ENCODE assay signal across 8 mouse cellular contexts in the genomic region with DNA sequence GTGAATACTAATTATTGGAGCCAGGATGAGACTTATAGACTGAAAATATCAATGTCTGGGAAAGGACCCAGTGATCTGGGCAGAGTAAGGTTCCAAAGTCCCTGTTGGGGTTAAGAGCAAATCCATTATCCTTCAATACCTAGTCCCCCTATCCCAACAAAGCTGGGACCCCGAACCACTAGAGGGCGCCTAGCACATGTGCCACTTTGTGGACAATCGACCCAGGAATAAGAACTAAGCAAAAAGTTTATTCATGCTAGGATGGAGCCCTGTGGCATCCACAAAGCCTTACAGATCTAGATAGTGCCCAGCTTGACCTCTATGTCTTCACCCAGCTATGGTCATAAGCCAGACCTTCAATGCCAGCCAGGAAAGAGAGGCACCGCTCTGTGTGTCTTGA. TPM values are rescaled to one million over a fixed set of nuclear protein-coding genes. Genes with fewer than 3 reads are reported as not detected.
DNase-seq lines count a peak whose midpoint lies in the region; ATAC-seq and TF ChIP-seq lines count a peak whose summit lies in the region.

No protein-coding gene starts in this region.

- TF ChIP-seq POLR2A in kidney, adult 2 months (IDR thresholded peaks at IDR 0.05; ENCODE audit: low read depth, low read length): no peak
- no peak for TF ChIP-seq POLR2A in limb, embryonic 14.5 days (IDR thresholded peaks at IDR 0.05; ENCODE audit: borderline replicate concordance, extremely low read depth, insufficient read depth, insufficient read length)

- no peaks in the 10 kb centered on the region for H3K36me3 ChIP-seq in hindbrain, embryonic 10.5 days
- H3K36me3 ChIP-seq in hindbrain, embryonic 13.5 days: no peaks in the 10 kb centered on the region
- H3K36me3 ChIP-seq in kidney, adult 2 months (ENCODE audit: control insufficient read depth, insufficient read depth, low read length): no peaks in the 10 kb centered on the region
- no peaks in the 10 kb centered on the region for H3K36me3 ChIP-seq in limb, embryonic 14.5 days (ENCODE audit: control insufficient read depth, insufficient read depth, low read length)
- no peaks in the 10 kb centered on the region for H3K36me3 ChIP-seq in midbrain, postnatal 0 days (ENCODE audit: insufficient read depth, low read length)
- no peaks in the 10 kb centered on the region for H3K36me3 ChIP-seq in splenic B cell, adult 2 months (ENCODE audit: control insufficient read depth, insufficient read depth, low read length, poor library complexity, severe bottlenecking)

- H3K9me3 ChIP-seq in hindbrain, embryonic 10.5 days: no peaks in the 10 kb centered on the region
- no peaks in the 10 kb centered on the region for H3K9me3 ChIP-seq in hindbrain, embryonic 13.5 days
- H3K9me3 ChIP-seq in limb, embryonic 14.5 days (ENCODE audit: control insufficient read depth, low read length): no peaks in the 10 kb centered on the region
- H3K9me3 ChIP-seq in midbrain, postnatal 0 days (ENCODE audit: low read length): no peaks in the 10 kb centered on the region

- H3K4me1 ChIP-seq in hindbrain, embryonic 10.5 days (replicated peaks): peaks cover 18% of the 10 kb centered on the region
- H3K4me1 ChIP-seq in hindbrain, embryonic 13.5 days (replicated peaks): peaks cover 8% of the 10 kb centered on the region
- no peaks in the 10 kb centered on the region; the same call in 1 of the 2 replicates for H3K4me1 ChIP-seq in kidney, adult 2 months (ENCODE audit: control insufficient read depth, insufficient read depth, low read length)
- peaks cover 10% of the 10 kb centered on the region for H3K4me1 ChIP-seq in limb, embryonic 14.5 days (ENCODE audit: control insufficient read depth, insufficient read depth, low read length)
- H3K4me1 ChIP-seq in midbrain, postnatal 0 days (ENCODE audit: insufficient read depth, low read length): peaks cover 4% of the 10 kb centered on the region; the same call in 1 of the 2 replicates

- peak overlapping the region; percentile 46; the same call in 1 of the 2 replicates for H3K27ac ChIP-seq in hindbrain, embryonic 10.5 days
- H3K27ac ChIP-seq in hindbrain, embryonic 13.5 days: no peak overlapping the region
- H3K27ac ChIP-seq in kidney, adult 2 months (ENCODE audit: insufficient read depth, low read depth, low read length): no peak overlapping the region
- 0 out of 2 replicates have a peak overlapping the region, but pooled peaks have one; percentile 19 for H3K27ac ChIP-seq in limb, embryonic 14.5 days (replicated peaks; ENCODE audit: low read depth, low read length)
- H3K27ac ChIP-seq in midbrain, postnatal 0 days (ENCODE audit: low read depth, low read length): no peak overlapping the region

- no peaks in the 10 kb centered on the region for H3K27me3 ChIP-seq in hindbrain, embryonic 10.5 days (ENCODE audit: insufficient read depth, poor library complexity, severe bottlenecking)
- H3K27me3 ChIP-seq in hindbrain, embryonic 13.5 days: 0 out of 2 replicates have a peak, but pooled peaks cover 4% of the 10 kb centered on the region
- H3K27me3 ChIP-seq in kidney, adult 2 months (replicated peaks; ENCODE audit: control insufficient read depth, insufficient read depth, low read length): no peaks in the 10 kb centered on the region
- no peaks in the 10 kb centered on the region for H3K27me3 ChIP-seq in limb, embryonic 14.5 days (ENCODE audit: control insufficient read depth, insufficient read depth, low read length)
- no peaks in the 10 kb centered on the region for H3K27me3 ChIP-seq in midbrain, postnatal 0 days (ENCODE audit: insufficient read depth, low read length)
- H3K27me3 ChIP-seq in splenic B cell, adult 2 months (ENCODE audit: control insufficient read depth, insufficient read depth, low read length, poor library complexity, severe bottlenecking): no peaks in the 10 kb centered on the region

- no peak overlapping the region for H3K9ac ChIP-seq in hindbrain, embryonic 13.5 days
- H3K9ac ChIP-seq in limb, embryonic 14.5 days (ENCODE audit: low read depth, low read length, severe bottlenecking): no peak overlapping the region
- no peak overlapping the region for H3K9ac ChIP-seq in midbrain, postnatal 0 days (replicated peaks; ENCODE audit: low read length, poor library complexity, severe bottlenecking)

- no peak for ATAC-seq in hindbrain, embryonic 13.5 days (ENCODE audit: low FRiP score)
- ATAC-seq in limb, embryonic 14.5 days (ENCODE audit: low FRiP score, low read depth): no peak; the same call in 1 of the 2 replicates
- ATAC-seq in midbrain, postnatal 0 days (ENCODE audit: low FRiP score): no peak

- DNase-seq in hindbrain, embryonic 10.5 days (ENCODE audit: low spot score): peak; percentile 88
- peak; percentile 77 for DNase-seq in cerebellum, postnatal 36 days
- peak; percentile 88 for DNase-seq in gastrocnemius, postnatal 14 days
- peak; percentile 87 for DNase-seq in kidney, adult 2 months
- DNase-seq in limb, embryonic 14.5 days (ENCODE audit: low spot score): peak; percentile 91
- DNase-seq in midbrain, postnatal 0 days (ENCODE audit: low spot score): peak; percentile 81
- peak; percentile 84 for DNase-seq in splenic B cell, adult 2 months (ENCODE audit: low read depth, low spot score)

- WGBS in hindbrain, embryonic 10.5 days: 19% methylated on average over 4 of the region's 4 CpGs
- 14% methylated on average over 4 of the region's 4 CpGs for WGBS in hindbrain, embryonic 13.5 days
- WGBS in kidney, adult 2 months: 11% methylated on average over 4 of the region's 4 CpGs
- 24% methylated on average over 4 of the region's 4 CpGs for WGBS in limb, embryonic 14.5 days
- WGBS in midbrain, postnatal 0 days: 18% methylated on average over 4 of the region's 4 CpGs

- no peak overlapping the region for H3K4me3 ChIP-seq in hindbrain, embryonic 10.5 days
- H3K4me3 ChIP-seq in hindbrain, embryonic 13.5 days: no peak overlapping the region
- no peak overlapping the region for H3K4me3 ChIP-seq in kidney, adult 2 months (ENCODE audit: insufficient read depth, low read depth, low read length)
- H3K4me3 ChIP-seq in limb, embryonic 14.5 days (replicated peaks; ENCODE audit: low read length): no peak overlapping the region
- H3K4me3 ChIP-seq in midbrain, postnatal 0 days (ENCODE audit: low read depth, low read length): no peak overlapping the region

- H3K4me2 ChIP-seq in hindbrain, embryonic 13.5 days: no peak overlapping the region
- H3K4me2 ChIP-seq in limb, embryonic 14.5 days (replicated peaks; ENCODE audit: low read depth, low read length, severe bottlenecking): no peak overlapping the region
- H3K4me2 ChIP-seq in midbrain, postnatal 0 days (ENCODE audit: low read depth, low read length, poor library complexity, severe bottlenecking): no peak overlapping the region

- peak; percentile 94 for TF ChIP-seq CTCF in kidney, adult 2 months (conservative IDR thresholded peaks at IDR 0.05; ENCODE audit: insufficient read depth, insufficient read length, low read depth, low read length)
- TF ChIP-seq CTCF in midbrain, postnatal 0 days (IDR thresholded peaks at IDR 0.05): peak; percentile 82

- intact Hi-C loops in gastrocnemius, postnatal 14 days (cut with DNase I; ENCODE audit: low total_unique reads): loop anchor here (2.0 to 10.0 kb wide), 2 partner anchors 39 to 97 kb away; no protein-coding TSS in a partner anchor

RNA-seq across cellular contexts. Expression of a gene that starts 8.3 kb away (rescaled TPM):
- 21.3 and 27.5 TPM in 2 replicates for polyA plus RNA-seq in hindbrain, embryonic 10.5 days (2016; fragmentation: Nextera tagmentation; extraction: Ambion mirVana)
- 9.6 and 10.0 TPM in 2 replicates for polyA plus RNA-seq in hindbrain, embryonic 13.5 days (2015; fragmentation: Nextera tagmentation; extraction: Ambion mirVana)
- total RNA-seq in gastrocnemius, postnatal 14 days (2021): 1 to 10 TPM; 4.1 to 4.4 TPM
- polyA plus RNA-seq in kidney, adult 2 months (2012; rRNA removed): 4.5 and 5.1 TPM in 2 replicates
- 29.9 and 31.5 TPM in 2 replicates for polyA plus RNA-seq in limb, embryonic 14.5 days (2012; rRNA removed)
- polyA plus RNA-seq in limb, embryonic 14.5 days (2014; fragmentation: Nextera tagmentation; extraction: Ambion mirVana): 19.6 and 22.8 TPM in 2 replicates
- total RNA-seq in midbrain, postnatal 0 days (2014; rRNA removed): 6.7 and 6.8 TPM in 2 replicates
- polyA plus RNA-seq in midbrain, postnatal 0 days (2015; fragmentation: Nextera tagmentation; extraction: Ambion mirVana): 5.2 and 5.9 TPM in 2 replicates

RNA-seq across cellular contexts. Expression of a gene that starts 26.3 kb away (rescaled TPM):
- polyA plus RNA-seq in hindbrain, embryonic 10.5 days (2016; fragmentation: Nextera tagmentation; extraction: Ambion mirVana): 22.8 and 23.4 TPM in 2 replicates
- 24.6 and 27.0 TPM in 2 replicates for polyA plus RNA-seq in hindbrain, embryonic 13.5 days (2015; fragmentation: Nextera tagmentation; extraction: Ambion mirVana)
- total RNA-seq in gastrocnemius, postnatal 14 days (2021): 1,000 to 10,000 TPM; 1,512 to 1,606 TPM
- polyA plus RNA-seq in kidney, adult 2 months (2012; rRNA removed): 3.1 and 6.9 TPM in 2 replicates
- 40.7 and 44.2 TPM in 2 replicates for polyA plus RNA-seq in limb, embryonic 14.5 days (2012; rRNA removed)
- 47.3 and 53.7 TPM in 2 replicates for polyA plus RNA-seq in limb, embryonic 14.5 days (2014; fragmentation: Nextera tagmentation; extraction: Ambion mirVana)
- total RNA-seq in midbrain, postnatal 0 days (2014; rRNA removed): 34.4 and 59.9 TPM in 2 replicates
- 11.3 and 11.6 TPM in 2 replicates for polyA plus RNA-seq in midbrain, postnatal 0 days (2015; fragmentation: Nextera tagmentation; extraction: Ambion mirVana)

RNA-seq across cellular contexts. Expression of a gene that starts 26.6 kb away (rescaled TPM):
- polyA plus RNA-seq in hindbrain, embryonic 10.5 days (2016; fragmentation: Nextera tagmentation; extraction: Ambion mirVana): 27.3 and 27.9 TPM in 2 replicates
- 21.8 and 22.5 TPM in 2 replicates for polyA plus RNA-seq in hindbrain, embryonic 13.5 days (2015; fragmentation: Nextera tagmentation; extraction: Ambion mirVana)
- 10 to 100 TPM; 11.8 to 15.2 TPM for total RNA-seq in gastrocnemius, postnatal 14 days (2021)
- polyA plus RNA-seq in kidney, adult 2 months (2012; rRNA removed): 210 and 226 TPM in 2 replicates
- 83.8 and 110 TPM in 2 replicates for polyA plus RNA-seq in limb, embryonic 14.5 days (2012; rRNA removed)
- polyA plus RNA-seq in limb, embryonic 14.5 days (2014; fragmentation: Nextera tagmentation; extraction: Ambion mirVana): 45.9 and 53.3 TPM in 2 replicates
- total RNA-seq in midbrain, postnatal 0 days (2014; rRNA removed): 20.0 and 20.6 TPM in 2 replicates
- 10.8 and 12.0 TPM in 2 replicates for polyA plus RNA-seq in midbrain, postnatal 0 days (2015; fragmentation: Nextera tagmentation; extraction: Ambion mirVana)

RNA-seq across cellular contexts. Expression of a gene that starts 56.9 kb away (rescaled TPM):
- 88.0 and 131 TPM in 2 replicates for polyA plus RNA-seq in hindbrain, embryonic 10.5 days (2016; fragmentation: Nextera tagmentation; extraction: Ambion mirVana)
- polyA plus RNA-seq in hindbrain, embryonic 13.5 days (2015; fragmentation: Nextera tagmentation; extraction: Ambion mirVana): 169 and 188 TPM in 2 replicates
- 10 to 100 TPM; 68.0 to 74.9 TPM for total RNA-seq in gastrocnemius, postnatal 14 days (2021)
- 27.3 and 41.8 TPM in 2 replicates for polyA plus RNA-seq in kidney, adult 2 months (2012; rRNA removed)
- 72.7 and 80.1 TPM in 2 replicates for polyA plus RNA-seq in limb, embryonic 14.5 days (2012; rRNA removed)
- 92.5 and 94.1 TPM in 2 replicates for polyA plus RNA-seq in limb, embryonic 14.5 days (2014; fragmentation: Nextera tagmentation; extraction: Ambion mirVana)
- 31.7 and 40.2 TPM in 2 replicates for total RNA-seq in midbrain, postnatal 0 days (2014; rRNA removed)
- 134 TPM in 2 replicates for polyA plus RNA-seq in midbrain, postnatal 0 days (2015; fragmentation: Nextera tagmentation; extraction: Ambion mirVana)

Comparison
In these comparisons a context has a peak if more than half of its experiments do, and no peak if none do; other contexts are left out.
1. H3K27ac ChIP-seq: peak in hindbrain, embryonic 10.5 days (single experiment) and limb, embryonic 14.5 days (single experiment); none in hindbrain, embryonic 13.5 days (single experiment), kidney, adult 2 months (single experiment) and midbrain, postnatal 0 days (single experiment).
2. Peak in every context shown above with its lines, with median percentiles within 50 percentile points of each other: DNase-seq.